Mouse (Mus musculus): ENCODE results near the gene Ccdc92b.
A peak's percentile ranks its signal among the peaks of the same experiment; 100 is the strongest.

Gene Ccdc92b

DNA sequence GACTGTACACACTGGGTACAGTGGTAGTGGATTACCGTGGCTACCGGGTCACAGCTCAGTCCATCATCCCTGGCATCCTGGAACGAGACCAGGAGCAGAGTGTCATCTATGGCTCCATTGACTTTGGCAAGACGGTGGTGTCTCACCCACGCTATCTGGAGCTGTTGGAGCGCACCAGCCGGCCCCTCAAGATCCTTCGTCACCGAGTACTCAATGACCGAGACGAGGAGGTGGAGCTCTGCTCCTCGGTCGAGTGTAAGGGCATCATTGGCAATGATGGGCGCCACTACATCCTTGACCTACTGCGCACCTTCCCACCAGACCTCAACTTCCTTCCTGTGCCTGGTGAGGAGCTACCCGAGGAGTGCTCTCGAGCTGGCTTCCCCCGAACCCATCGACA is 42.2 kb downstream of the Ccdc92b start:
- no peak for TF ChIP-seq GATA4 (IDR thresholded peaks at IDR 0.05; ENCODE audit: insufficient replicate concordance, low read length)

DNA sequence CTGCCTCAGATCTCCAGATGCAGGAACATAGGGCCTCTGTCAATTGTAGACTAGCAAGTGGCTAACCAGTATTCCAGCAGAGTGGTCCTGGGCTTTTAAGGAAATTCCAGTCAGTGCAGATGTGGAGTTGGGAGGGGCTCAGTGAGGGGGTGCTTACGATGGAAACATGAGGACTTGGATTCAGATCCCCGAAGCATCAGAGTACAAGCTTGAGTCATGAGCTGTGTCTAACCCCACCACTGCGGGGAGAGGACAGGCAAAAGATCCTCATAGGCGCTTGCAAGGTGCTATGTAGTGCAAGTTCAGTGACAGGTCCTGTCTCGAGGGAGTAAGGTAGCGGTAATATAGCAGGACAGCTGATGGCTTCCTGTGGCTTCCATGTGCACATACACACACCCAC is 42.8 kb downstream of the Ccdc92b start:
- no peak for TF ChIP-seq GATA4 (IDR thresholded peaks at IDR 0.05; ENCODE audit: insufficient replicate concordance, low read length)

DNA sequence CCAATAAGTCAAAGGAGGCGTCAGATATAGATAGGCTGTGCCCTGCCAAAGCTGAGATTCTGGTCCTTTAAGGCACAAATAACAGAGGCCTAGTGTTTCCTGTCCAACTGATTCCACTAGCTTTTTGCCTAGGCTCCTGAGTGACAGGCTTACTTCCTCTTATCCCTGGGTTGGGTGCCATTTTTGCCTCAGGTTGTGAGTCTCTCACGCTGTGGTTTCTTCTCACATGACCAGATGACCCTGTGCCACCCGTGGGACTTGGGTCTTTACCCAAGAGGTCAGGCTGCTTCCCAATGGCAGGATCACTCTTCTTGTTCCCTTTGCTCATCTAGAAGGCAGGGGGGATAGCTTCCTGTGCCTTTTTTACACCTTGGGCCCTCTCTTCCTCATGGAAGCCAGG is 44.9 kb downstream of the Ccdc92b start:
- TF ChIP-seq GATA4 (IDR thresholded peaks at IDR 0.05; ENCODE audit: insufficient replicate concordance, low read length) = no peak

DNA sequence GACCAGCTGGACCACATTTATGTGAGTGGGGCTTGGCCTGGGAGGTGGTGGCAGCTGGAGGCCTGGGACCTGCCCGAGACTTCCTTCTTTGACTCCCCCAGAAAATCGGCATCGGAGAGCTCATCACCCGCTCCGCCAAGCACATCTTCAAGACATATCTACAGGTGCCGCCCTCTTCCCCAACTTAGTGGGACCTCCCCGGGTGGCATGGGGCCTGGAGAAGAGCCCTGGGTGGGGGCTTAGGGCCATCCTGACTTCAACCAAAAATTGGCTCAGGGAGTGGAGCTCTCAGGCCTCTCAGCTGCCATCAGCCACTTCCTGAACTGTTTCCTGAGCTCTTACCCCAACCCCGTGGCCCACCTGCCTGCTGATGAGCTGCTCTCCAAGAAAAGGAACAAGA is 45.5 kb downstream of the Ccdc92b start:
- no peak for TF ChIP-seq GATA4 (IDR thresholded peaks at IDR 0.05; ENCODE audit: insufficient replicate concordance, low read length)

- no peak for TF ChIP-seq GATA4 (IDR thresholded peaks at IDR 0.05; ENCODE audit: insufficient replicate concordance, low read length)
Measured at GRCm38 (mm10) chr11:74665631-74666283, 46.4 kb downstream of the Ccdc92b start.

- no peak for TF ChIP-seq GATA4 (IDR thresholded peaks at IDR 0.05; ENCODE audit: insufficient replicate concordance, low read length)
Measured at GRCm38 (mm10) chr11:74666284-74666652, 46.9 kb downstream of the Ccdc92b start.

DNA sequence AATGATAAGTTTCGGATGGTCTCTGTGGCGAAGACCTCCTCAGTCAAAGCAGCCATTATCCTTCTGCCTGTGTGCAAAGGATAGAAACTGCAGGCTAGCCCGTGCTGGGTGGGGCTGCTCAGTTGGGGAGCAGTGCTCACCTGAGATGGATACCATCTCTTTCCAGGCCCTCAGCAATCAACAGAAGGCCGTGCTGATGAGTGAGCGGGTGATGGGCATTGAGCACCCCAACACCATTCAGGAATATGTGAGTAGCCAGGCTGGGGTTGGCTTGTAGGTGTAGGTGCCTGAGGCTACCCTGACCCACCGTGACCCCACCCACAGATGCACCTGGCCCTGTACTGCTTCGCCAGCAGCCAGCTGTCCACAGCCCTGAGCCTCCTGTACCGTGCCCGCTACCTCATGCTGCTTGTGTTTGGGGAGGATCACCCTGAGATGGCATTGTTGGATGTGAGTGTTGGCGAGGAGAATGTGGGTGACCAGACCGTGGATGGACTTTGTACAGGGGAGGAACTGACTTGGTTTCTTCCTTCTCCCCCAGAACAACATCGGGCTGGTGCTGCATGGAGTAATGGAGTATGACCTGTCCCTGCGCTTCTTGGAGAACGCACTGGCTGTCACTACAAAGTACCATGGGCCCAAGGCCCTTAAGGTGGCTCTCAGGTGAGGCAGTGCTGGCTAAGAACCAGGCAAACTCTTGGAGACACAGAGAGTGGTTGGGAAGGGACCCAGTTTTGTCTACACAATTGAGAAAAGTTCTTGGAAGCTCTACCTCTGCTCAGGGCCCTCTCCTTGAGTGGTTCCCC is 47.6 kb downstream of the Ccdc92b start:
- no peak for TF ChIP-seq GATA4 (IDR thresholded peaks at IDR 0.05; ENCODE audit: insufficient replicate concordance, low read length)

- TF ChIP-seq GATA4 (IDR thresholded peaks at IDR 0.05; ENCODE audit: insufficient replicate concordance, low read length) = no peak
Measured at GRCm38 (mm10) chr11:74667582-74668010, 48.2 kb downstream of the Ccdc92b start.

- TF ChIP-seq GATA4 (IDR thresholded peaks at IDR 0.05; ENCODE audit: insufficient replicate concordance, low read length) = no peak
Measured at GRCm38 (mm10) chr11:74668466-74668865, 49.1 kb downstream of the Ccdc92b start.

- TF ChIP-seq GATA4 (IDR thresholded peaks at IDR 0.05; ENCODE audit: insufficient replicate concordance, low read length) = no peak
Measured at GRCm38 (mm10) chr11:74668971-74669370, 49.6 kb downstream of the Ccdc92b start.

- TF ChIP-seq GATA4 (IDR thresholded peaks at IDR 0.05; ENCODE audit: insufficient replicate concordance, low read length) = no peak
Measured at GRCm38 (mm10) chr11:74670151-74670550, 50.7 kb downstream of the Ccdc92b start.

DNA sequence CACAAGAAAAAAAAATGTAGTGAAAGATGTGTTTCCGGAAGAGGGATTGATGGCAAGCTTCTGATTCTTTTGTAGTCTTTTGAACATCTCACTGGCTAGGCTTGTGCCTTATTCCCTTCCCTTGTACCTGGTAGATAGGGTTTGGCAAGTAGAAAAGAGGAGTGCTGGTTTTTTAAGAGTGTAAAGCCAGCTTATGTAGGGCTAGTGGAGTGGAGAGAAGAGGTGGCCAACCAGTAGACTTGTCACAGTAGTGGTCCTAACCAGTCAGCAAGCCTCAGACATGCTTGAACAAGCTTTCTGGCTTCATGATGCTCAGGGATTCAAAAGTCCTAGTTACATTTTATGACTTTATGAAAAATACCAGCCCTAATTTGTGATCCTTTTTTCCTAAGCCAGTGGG is 51.6 kb downstream of the Ccdc92b start:
- TF ChIP-seq GATA4 (IDR thresholded peaks at IDR 0.05; ENCODE audit: insufficient replicate concordance, low read length) = no peak

GRCm38 (mm10) chr11:74671839-74672238 is 52.4 kb downstream of the Ccdc92b start:
- TF ChIP-seq GATA4 (IDR thresholded peaks at IDR 0.05; ENCODE audit: insufficient replicate concordance, low read length) = no peak

DNA sequence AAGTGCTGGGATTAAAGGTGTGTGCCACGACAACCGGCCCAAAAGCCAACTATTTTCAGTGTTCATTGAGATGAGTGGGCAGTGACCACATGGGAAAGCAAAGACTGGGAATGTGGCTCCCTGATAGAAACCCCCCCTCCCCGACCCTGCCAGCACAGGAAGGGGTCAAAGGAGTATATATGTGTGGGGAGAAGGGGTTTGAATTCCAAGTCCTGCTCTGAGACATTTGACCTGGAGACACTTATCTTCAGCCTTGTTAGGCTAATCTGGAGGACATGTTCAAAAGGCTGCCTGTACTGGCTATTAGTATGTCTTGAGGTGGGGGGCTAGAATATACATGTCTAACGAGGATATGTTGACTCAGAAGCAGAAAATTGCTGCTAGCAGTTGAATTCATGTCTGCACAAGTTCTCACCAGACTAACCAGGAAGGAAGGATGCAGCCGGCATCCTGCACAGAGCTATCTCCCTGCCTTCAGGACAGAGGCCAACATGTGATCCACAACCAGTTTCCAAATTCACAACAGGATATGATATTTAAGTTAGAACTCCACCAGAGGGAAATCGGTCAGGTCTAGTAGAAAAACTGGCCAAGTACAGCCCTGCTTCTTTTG is 53.6 kb downstream of the Ccdc92b start:
- peak; percentile 75 for TF ChIP-seq GATA4 (IDR thresholded peaks at IDR 0.05; ENCODE audit: insufficient replicate concordance, low read length)

DNA sequence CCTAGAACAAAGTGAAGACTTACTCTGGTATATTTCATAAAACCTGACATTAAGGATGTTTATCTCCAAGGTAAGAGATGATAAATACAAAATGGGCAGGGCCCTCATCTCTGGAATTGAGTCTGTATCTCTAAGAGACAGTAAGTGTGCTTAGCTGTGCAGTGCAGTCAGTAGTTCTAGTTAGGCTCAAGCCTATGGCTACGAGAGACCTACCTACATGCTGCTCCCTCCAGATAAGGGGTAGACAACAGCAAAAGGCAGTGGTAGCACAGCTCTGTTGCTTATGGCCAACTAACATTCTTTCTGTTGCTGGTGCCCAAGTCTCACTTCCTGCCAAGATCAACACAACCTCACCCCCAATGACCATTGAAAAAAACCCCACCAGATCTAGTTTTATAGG is 54.2 kb downstream of the Ccdc92b start:
- TF ChIP-seq GATA4 (IDR thresholded peaks at IDR 0.05; ENCODE audit: insufficient replicate concordance, low read length) = no peak

- TF ChIP-seq GATA4 (IDR thresholded peaks at IDR 0.05; ENCODE audit: insufficient replicate concordance, low read length) = no peak
Measured at GRCm38 (mm10) chr11:74674713-74675112, 55.3 kb downstream of the Ccdc92b start.

Measured in liver, adult (tissue).